Mouse (Mus musculus): ENCODE measurements at regions not wholly inside any gene's neighbourhood (a gene's known extent, or its start where the extent isn't known, plus 50 kb on each side); places are given as distances from the start of the nearest gene placed in this dataset.

- WGBS, result 84% methylated on average over 8 of the region's 8 CpGs
- ATAC-seq (ENCODE audit: low FRiP score) (no peak), DNase-seq (ENCODE audit: low spot score) (no peak)
- H3K27ac ChIP-seq, result no peak overlapping the region
- no peaks in the 10 kb centered on the region for H3K27me3 ChIP-seq (ENCODE audit: control insufficient read depth, insufficient read depth, low read length)
- no peak overlapping the region for H3K9ac ChIP-seq
- no peaks in the 10 kb centered on the region for H3K4me1 ChIP-seq (replicated peaks; ENCODE audit: control insufficient read depth, insufficient read depth, low read length)
- H3K9me3 ChIP-seq (ENCODE audit: control insufficient read depth, low read length), result no peaks in the 10 kb centered on the region
- no peaks in the 10 kb centered on the region for H3K36me3 ChIP-seq (replicated peaks; ENCODE audit: control insufficient read depth, insufficient read depth)
- no peak overlapping the region for H3K4me2 ChIP-seq (replicated peaks)
- no peak overlapping the region for H3K4me3 ChIP-seq (replicated peaks; ENCODE audit: low read length)
These were observed 54.2 kb upstream of the Ankfn1 start for GRCm38 (mm10) chr11:89831577-89832110.
